Mouse (Mus musculus): Measurements from ENCODE around the gene Gm20388.
"Not testable (repeated sequence)": the region's sequence is repeated elsewhere in the genome, so short reads cannot be mapped to it uniquely, and the experiment has no call there.

Gene Gm20388

GRCm38 (mm10) chr8:123248596-123248995 is 3338.0 kb downstream of the Gm20388 start:
- DNase-seq (ENCODE audit: low spot score), result no peak

GRCm38 (mm10) chr8:123250940-123251339 is 3340.3 kb downstream of the Gm20388 start:
- DNase-seq (ENCODE audit: low spot score), result no peak

GRCm38 (mm10) chr8:123252925-123253324 is 3342.3 kb downstream of the Gm20388 start:
- DNase-seq (ENCODE audit: low spot score), result no peak

GRCm38 (mm10) chr8:123253451-123254098 is 3342.9 kb downstream of the Gm20388 start:
- no peak for DNase-seq (ENCODE audit: low spot score)

- DNase-seq (ENCODE audit: low spot score), result peak; percentile 84
These were observed 3343.7 kb downstream of the Gm20388 start, which contains the start of the genes Zfp276 and Vps9d1 for GRCm38 (mm10) chr8:123254099-123254885. TSS of gene Zfp276 (plus strand) at chr8:123254195. TSS of gene Vps9d1 (minus strand) at chr8:123254348.

- DNase-seq (ENCODE audit: low spot score), result no peak
These were observed 3344.5 kb downstream of the Gm20388 start for GRCm38 (mm10) chr8:123255170-123255569.

- DNase-seq (ENCODE audit: low spot score), result no peak
These were observed 3346.5 kb downstream of the Gm20388 start for GRCm38 (mm10) chr8:123257114-123257513.

GRCm38 (mm10) chr8:123257593-123257992 is 3347.0 kb downstream of the Gm20388 start:
- not testable (repeated sequence) for DNase-seq (ENCODE audit: low spot score)

GRCm38 (mm10) chr8:123267926-123268656 is 3357.4 kb downstream of the Gm20388 start:
- DNase-seq (ENCODE audit: low spot score), result no peak

GRCm38 (mm10) chr8:123271147-123271546 is 3360.5 kb downstream of the Gm20388 start:
- DNase-seq (ENCODE audit: low spot score), result no peak

- DNase-seq (ENCODE audit: low spot score), result no peak
These were observed 3361.3 kb downstream of the Gm20388 start for GRCm38 (mm10) chr8:123271901-123272300.

- DNase-seq (ENCODE audit: low spot score), result no peak
These were observed 3363.8 kb downstream of the Gm20388 start for GRCm38 (mm10) chr8:123274447-123274846.

GRCm38 (mm10) chr8:123275096-123275495 is 3364.5 kb downstream of the Gm20388 start:
- no peak for DNase-seq (ENCODE audit: low spot score)

GRCm38 (mm10) chr8:123278445-123278844 is 3367.8 kb downstream of the Gm20388 start:
- DNase-seq (ENCODE audit: low spot score), result no peak

GRCm38 (mm10) chr8:123279828-123280227 is 3369.2 kb downstream of the Gm20388 start:
- DNase-seq (ENCODE audit: low spot score), result no peak

GRCm38 (mm10) chr8:123280302-123281094 is 3369.9 kb downstream of the Gm20388 start:
- DNase-seq (ENCODE audit: low spot score), result no peak

- not testable (repeated sequence) for DNase-seq (ENCODE audit: low spot score)
These were observed 3372.4 kb downstream of the Gm20388 start for GRCm38 (mm10) chr8:123282994-123283393.

- no peak for DNase-seq (ENCODE audit: low spot score)
These were observed 3373.3 kb downstream of the Gm20388 start for GRCm38 (mm10) chr8:123283991-123284390.

GRCm38 (mm10) chr8:123284493-123284892 is 3373.9 kb downstream of the Gm20388 start:
- DNase-seq (ENCODE audit: low spot score), result no peak

GRCm38 (mm10) chr8:123287362-123287761 is 3376.7 kb downstream of the Gm20388 start:
- DNase-seq (ENCODE audit: low spot score), result no peak

- DNase-seq (ENCODE audit: low spot score), result peak; percentile 34
These were observed 3379.5 kb downstream of the Gm20388 start for GRCm38 (mm10) chr8:123290166-123290565.

- DNase-seq (ENCODE audit: low spot score), result no peak
These were observed 3380.0 kb downstream of the Gm20388 start for GRCm38 (mm10) chr8:123290679-123291078.

All from urinary bladder, postnatal 25 days (tissue).